Mouse (Mus musculus) embryo, embryonic 9.5 days (tissue): ENCODE data around the gene Sox10.

Experiments
- DNase-seq: peaks from one replicate; pipeline ENCODE4 v3.0.0-alpha.2; 2017; ENCODE audit errors: extremely low spot score

Sox10 gene

GRCm38 (mm10) chr15:79162301-79162700 lies 2.7 kb downstream of the Sox10 start:
- DNase-seq, result no peak

GRCm38 (mm10) chr15:79155572-79155971 lies 9.5 kb downstream of the Sox10 start:
- DNase-seq, result no peak

GRCm38 (mm10) chr15:79152709-79153108 lies 12.3 kb downstream of the Sox10 start:
- DNase-seq, result no peak

- no peak for DNase-seq
Measured at GRCm38 (mm10) chr15:79151881-79152280, 13.2 kb downstream of the Sox10 start.

GRCm38 (mm10) chr15:79148533-79148932 lies 16.5 kb downstream of the Sox10 start:
- peak; percentile 86 for DNase-seq

GRCm38 (mm10) chr15:79145522-79145921 lies 19.5 kb downstream of the Sox10 start:
- no peak for DNase-seq

- no peak for DNase-seq
Measured at GRCm38 (mm10) chr15:79144021-79144420, 21.0 kb downstream of the Sox10 start.

- no peak for DNase-seq
Measured at GRCm38 (mm10) chr15:79143316-79143715, 21.7 kb downstream of the Sox10 start.

GRCm38 (mm10) chr15:79141566-79141917 lies 23.5 kb downstream of the Sox10 start:
- DNase-seq, result no peak

GRCm38 (mm10) chr15:79140866-79141565 lies 24.0 kb downstream of the Sox10 start, which contains the start of the genes Polr2f and 1700088E04Rik:
Polr2f (plus strand) TSS chr15:79141009.
1700088E04Rik (minus strand) TSS chr15:79141253.
- DNase-seq, result peak; percentile 96

GRCm38 (mm10) chr15:79139640-79140039 lies 25.4 kb downstream of the Sox10 start:
- no peak for DNase-seq

GRCm38 (mm10) chr15:79135783-79136575 lies 29.1 kb downstream of the Sox10 start:
- DNase-seq, result no peak

- DNase-seq, result no peak
Measured at GRCm38 (mm10) chr15:79135332-79135731, 29.7 kb downstream of the Sox10 start.

- no peak for DNase-seq
Measured at GRCm38 (mm10) chr15:79134496-79135270, 30.4 kb downstream of the Sox10 start.

- no peak for DNase-seq
Measured at GRCm38 (mm10) chr15:79133191-79133661, 31.8 kb downstream of the Sox10 start.

GRCm38 (mm10) chr15:79131442-79131841 lies 33.6 kb downstream of the Sox10 start:
- no peak for DNase-seq

- no peak for DNase-seq
Measured at GRCm38 (mm10) chr15:79130782-79131181, 34.3 kb downstream of the Sox10 start.

- no peak for DNase-seq
Measured at GRCm38 (mm10) chr15:79129311-79129710, 35.7 kb downstream of the Sox10 start.

GRCm38 (mm10) chr15:79128208-79128607 lies 36.8 kb downstream of the Sox10 start:
- DNase-seq, result no peak

- no peak for DNase-seq
Measured at GRCm38 (mm10) chr15:79127101-79127500, 37.9 kb downstream of the Sox10 start.

- DNase-seq, result peak; percentile 42
Measured at GRCm38 (mm10) chr15:79126217-79126932, 38.7 kb downstream of the Sox10 start.
